Mouse (Mus musculus) liver, embryonic 14.5 days (tissue): ENCODE results near the gene Gm7073. TPM values are rescaled to one million over a fixed set of nuclear protein-coding genes. Genes with fewer than 3 reads are reported as not detected.

Source experiments
- ATAC-seq: fragments of 200-750 bp; cut with Nextera tagmentation; 2 replicates; pipeline ENCODE4 v1.8.0; 2017; ENCODE audit warnings: moderate number of reproducible peaks, mild to moderate bottlenecking, moderate library complexity; ENCODE audit not compliant: insufficient read depth
- DNase-seq, 3 experiments: peaks; one replicate each; pipeline ENCODE4 v3.0.0-alpha.2; 2012 to 2013; ENCODE audit warnings: low read depth in 3 of 3, low spot score in 3 of 3
- H3K27ac ChIP-seq: fragments of 300-500 bp; sonication (generic); 2 replicates; pipeline ENCODE4 v1.5.1; 2014; ENCODE audit warnings: moderate library complexity, mild to moderate bottlenecking, control low read depth, inconsistent platforms
- H3K27me3 ChIP-seq: fragments of 300-500 bp; sonication (generic); 2 replicates; pipeline ENCODE4 v1.6.1; 2014; ENCODE audit warnings: mild to moderate bottlenecking, low read length, moderate library complexity; ENCODE audit not compliant: control insufficient read depth, insufficient read depth
- H3K36me3 ChIP-seq: fragments of 300-500 bp; sonication (generic); replicated peaks from 2 replicates; pipeline ENCODE4 v1.6.1; 2014; ENCODE audit warnings: low read depth; ENCODE audit not compliant: control insufficient read depth, insufficient read depth
- H3K4me1 ChIP-seq, 2 experiments: fragments of 200-500 bp in 1 of 2; fragments of 300-500 bp in 1 of 2; sonication (generic) in 1 of 2; replicated peaks; 2 replicates each; pipeline ENCODE4 v1.6.1; 2012 to 2014; ENCODE audit warnings: antibody characterized with exemption in 1 of 2, inconsistent platforms in 1 of 2, low read length in 1 of 2; ENCODE audit not compliant: control insufficient read depth in 2 of 2, insufficient read depth in 2 of 2
- H3K4me2 ChIP-seq: fragments of 300-500 bp; sonication (generic); 2 replicates; pipeline ENCODE4 v1.6.1; 2014; ENCODE audit warnings: low read depth, mild to moderate bottlenecking, control low read depth, moderate library complexity
- H3K4me3 ChIP-seq, 2 experiments: fragments of 200-500 bp in 1 of 2; fragments of 300-500 bp in 1 of 2; sonication (generic) in 1 of 2; 2 replicates each; pipeline ENCODE4 v1.5.1; 2012 to 2014; ENCODE audit warnings: low read depth in 2 of 2, low read length in 2 of 2, mild to moderate bottlenecking in 2 of 2, control low read depth in 1 of 2, inconsistent platforms in 1 of 2, moderate library complexity in 1 of 2; ENCODE audit not compliant: insufficient read depth in 1 of 2
- H3K9ac ChIP-seq: fragments of 300-500 bp; sonication (generic); replicated peaks from 2 replicates; pipeline ENCODE4 v1.6.1; 2014; ENCODE audit warnings: mild to moderate bottlenecking, control low read depth, moderate library complexity
- H3K9me3 ChIP-seq: fragments of 300-500 bp; sonication (generic); 2 replicates; pipeline ENCODE4 v1.6.1; 2016; ENCODE audit warnings: low read length, mixed read lengths; ENCODE audit not compliant: control insufficient read depth
- CTCF ChIP-seq: IDR thresholded peaks from 2 replicates; pipeline ENCODE4 v1.5.1; 2016; ENCODE audit warnings: antibody characterized with exemption, low read depth, control low read depth
- EP300 ChIP-seq: IDR thresholded peaks from 2 replicates; pipeline ENCODE4 v1.6.1; 2016; ENCODE audit warnings: antibody characterized with exemption, low read depth
- WGBS: fragments of 180-500 bp; shearing (Covaris S2); extraction: QIAGEN DNeasy Blood & Tissue Kit; methylation state at CpG from one replicate; pipeline ENCODE4 v1.1.7; 2014; ENCODE audit not compliant: insufficient replicate concordance; 5-methylcytosine and 5-hydroxymethylcytosine counted together
- polyA plus RNA-seq, 2 experiments: library from polyadenylated mRNA; depleted of rRNA in 1 of 2; stranded (reverse) in 1 of 2; unstranded in 1 of 2; fragments of >200 nt; fragmentation: Nextera tagmentation in 1 of 2; extraction: Ambion mirVana in 1 of 2; gene quantifications; 2 replicates each; pipeline versions ENCODE4 v1.2.1 to v1.2.3; 2012 to 2014

Gene Gm7073
- polyA plus RNA-seq (2012; rRNA removed) (not detected in 2 replicates), polyA plus RNA-seq (2014; fragmentation: Nextera tagmentation; extraction: Ambion mirVana) (not detected in 2 replicates)

GRCm38 (mm10) chrX:60539149-60539548 lies at the start of gene Gm7073:
Gene Gm7073, minus strand, starts transcription at chrX:60539249.
- Histone ChIP-seq H3K9ac (no peak within 1 kb of the TSS), H3K27me3 (no peaks in the 10 kb centered on the region), H3K4me2 (no peak within 1 kb of the TSS), H3K27ac (no peak within 1 kb of the TSS), H3K4me1 (no peaks in the 10 kb centered on the region), H3K9me3 (no peaks in the 10 kb centered on the region), H3K36me3 (no peaks in the 10 kb centered on the region), H3K4me3 (no peak within 1 kb of the TSS)
- DNase-seq (no peak), ATAC-seq (no peak)
- TF ChIP-seq CTCF: no peak
- no peak for TF ChIP-seq EP300

GRCm38 (mm10) chrX:60570539-60570938 lies 31.5 kb upstream of the Gm7073 start:
- Histone ChIP-seq H3K27ac (no peak overlapping the region), H3K9me3 (no peaks in the 10 kb centered on the region), H3K4me2 (no peak overlapping the region), H3K9ac (no peak overlapping the region), H3K4me1 (no peaks in the 10 kb centered on the region), H3K4me3 (no peak overlapping the region), H3K27me3 (no peaks in the 10 kb centered on the region), H3K36me3 (no peaks in the 10 kb centered on the region)
- WGBS: 21% methylated on average over 1 of the region's 1 CpGs
- no peak for ATAC-seq
- no peak for TF ChIP-seq EP300
- TF ChIP-seq CTCF: no peak
- DNase-seq: no peak

DNA sequence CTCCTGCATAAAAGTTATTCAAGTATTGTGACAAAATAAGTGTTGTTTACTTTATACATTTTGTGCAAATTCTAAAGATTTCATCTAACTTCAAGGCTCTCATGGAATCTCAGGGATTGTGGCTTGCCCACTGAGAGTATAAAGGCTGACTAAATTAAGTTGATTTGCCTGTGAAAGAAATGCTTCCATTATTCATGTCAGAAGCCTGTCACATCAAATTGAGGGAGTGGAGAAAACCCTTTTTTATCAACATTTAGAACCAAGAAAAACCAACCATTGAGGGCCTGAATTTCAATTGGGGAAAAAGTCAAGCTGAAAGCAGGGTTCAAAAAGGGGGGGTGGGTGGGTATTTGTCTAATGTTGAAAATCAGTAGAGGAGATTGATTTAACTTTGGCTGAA lies 30.0 kb upstream of the Gm7073 start:
- no peaks in the 10 kb centered on the region for H3K4me1 ChIP-seq
- H3K9ac ChIP-seq: no peak overlapping the region
- no peaks in the 10 kb centered on the region for H3K27me3 ChIP-seq
- no peak overlapping the region for H3K4me2 ChIP-seq
- no peak overlapping the region for H3K4me3 ChIP-seq
- TF ChIP-seq EP300 (no peak), CTCF (no peak)
- H3K9me3 ChIP-seq: no peaks in the 10 kb centered on the region
- H3K27ac ChIP-seq: no peak overlapping the region
- DNase-seq (no peak), ATAC-seq (no peak)
- H3K36me3 ChIP-seq: no peaks in the 10 kb centered on the region

DNA sequence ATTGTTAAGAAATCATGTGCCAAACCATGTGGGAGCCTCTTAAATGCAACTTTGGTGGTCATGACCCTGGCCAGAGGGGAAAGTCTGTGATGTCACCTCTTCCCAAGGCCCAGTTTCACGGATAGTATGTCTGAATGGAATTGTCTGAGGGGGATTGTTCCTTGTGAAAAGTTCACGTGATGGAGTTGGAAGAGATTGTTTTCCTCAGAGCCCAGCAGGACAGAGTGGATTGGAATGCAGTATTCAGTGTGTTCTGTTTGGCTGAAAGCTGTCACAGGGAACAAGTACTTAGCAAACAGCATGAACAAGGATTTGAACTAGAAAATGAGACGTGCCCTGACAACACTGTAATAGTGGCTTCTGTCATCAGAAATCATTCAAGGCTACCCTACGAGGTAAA lies 16.2 kb upstream of the Gm7073 start:
- Histone ChIP-seq H3K36me3 (no peaks in the 10 kb centered on the region), H3K4me2 (no peak overlapping the region), H3K4me3 (no peak overlapping the region), H3K27me3 (no peaks in the 10 kb centered on the region), H3K4me1 (no peaks in the 10 kb centered on the region), H3K27ac (no peak overlapping the region), H3K9me3 (no peaks in the 10 kb centered on the region), H3K9ac (no peak overlapping the region)
- 50% methylated on average over 4 of the region's 4 CpGs for WGBS
- ATAC-seq (no peak), DNase-seq (no peak)
- TF ChIP-seq EP300: no peak
- TF ChIP-seq CTCF: no peak

GRCm38 (mm10) chrX:60547444-60548304 lies 8.6 kb upstream of the Gm7073 start:
- no peak overlapping the region for H3K27ac ChIP-seq
- H3K4me2 ChIP-seq: peak overlapping the region; percentile 48
- 18% methylated on average over 45 of the region's 113 CpGs for WGBS
- DNase-seq (no peak), ATAC-seq (peak; percentile 28; the same call in 1 of the 2 replicates)
- H3K36me3 ChIP-seq: no peaks in the 10 kb centered on the region
- H3K4me1 ChIP-seq: no peaks in the 10 kb centered on the region
- H3K9me3 ChIP-seq: no peaks in the 10 kb centered on the region
- H3K4me3 ChIP-seq: peak overlapping the region; percentile 17 to 40; a peak in 3 of 4 replicates
- peaks cover 20% of the 10 kb centered on the region for H3K27me3 ChIP-seq
- TF ChIP-seq EP300: no peak
- no peak for TF ChIP-seq CTCF
- no peak overlapping the region for H3K9ac ChIP-seq
